Mouse (Mus musculus) left cerebral cortex, postnatal 36 days (tissue): ENCODE data around the gene Wdr25. TPM values are rescaled to one million over a fixed set of nuclear protein-coding genes. Genes with fewer than 3 reads are reported as not detected.

Source experiments
- total RNA-seq, 2 experiments: library from RNA; stranded (reverse); gene quantifications; 2 replicates each; pipeline ENCODE4 v1.2.3; 2021

The Wdr25 gene
- total RNA-seq, 2 experiments from 2014 or later = 8.2 to 11.5 TPM

Other genes starting within 250 kb of the Wdr25 start
- 1 to 10 TPM; 3.9 to 5.9 TPM for gene Degs2, start 191.3 kb upstream of the Wdr25 start, total RNA-seq
- 10 to 100 TPM; 41.9 to 52.7 TPM for gene Yy1, start 100.7 kb upstream of the Wdr25 start, total RNA-seq
- gene Slc25a29, start 57.7 kb upstream of the Wdr25 start, total RNA-seq = 10 to 100 TPM; 15.0 to 15.6 TPM
- gene Slc25a47, start 57.6 kb upstream of the Wdr25 start, total RNA-seq = 10 to 100 TPM in 1 of 2 experiments, 1 to 10 TPM in 1; 7.2 to 12.3 TPM
- 10 to 100 TPM; 84.2 to 96.1 TPM for gene Wars, start 543 bp downstream of the Wdr25 start, total RNA-seq
- gene Begain, start 174.6 kb downstream of the Wdr25 start, total RNA-seq = 100 to 1,000 TPM; 137 to 150 TPM